Mouse (Mus musculus): ENCODE measurements around the gene Olfr1368. TPM values are rescaled to one million over a fixed set of nuclear protein-coding genes. Genes with fewer than 3 reads are reported as not detected.

Olfr1368 gene
- polyA plus RNA-seq, 1 experiment from 2014 or later: not detected

- Histone ChIP-seq H3K27ac (ENCODE audit: low read depth) (peak overlapping the region; percentile 52), H3K4me3 (ENCODE audit: low read depth, low read length) (peak overlapping the region; percentile 68)
Observed at GRCm38 (mm10) chr13:21169121-21169656, 23.5 kb upstream of the Olfr1368 start.

GRCm38 (mm10) chr13:21168371-21169011, 22.8 kb upstream of the Olfr1368 start:
- H3K27ac ChIP-seq (ENCODE audit: low read depth): peak overlapping the region; percentile 52
- H3K36me3 ChIP-seq (replicated peaks; ENCODE audit: insufficient read depth, low read length): no peaks in the 10 kb centered on the region
- peaks cover 7% of the 10 kb centered on the region for H3K4me1 ChIP-seq (ENCODE audit: insufficient read depth)
- H3K4me2 ChIP-seq (ENCODE audit: low read depth, low read length): peak overlapping the region; percentile 84
- 1% methylated on average over 16 of the region's 16 CpGs for WGBS (ENCODE audit: insufficient replicate concordance)
- ATAC-seq (no peak), DNase-seq (peak; percentile 51)
- H3K9ac ChIP-seq (replicated peaks): peak overlapping the region; percentile 73
- TF ChIP-seq CTCF (IDR thresholded peaks at IDR 0.05; ENCODE audit: low read depth) (no peak), EP300 (IDR thresholded peaks at IDR 0.05; ENCODE audit: low read depth) (no peak)
- H3K9me3 ChIP-seq (ENCODE audit: low read length): no peaks in the 10 kb centered on the region
- no peaks in the 10 kb centered on the region for H3K27me3 ChIP-seq (ENCODE audit: insufficient read depth, low read length)
- H3K4me3 ChIP-seq (ENCODE audit: low read depth, low read length): peak overlapping the region; percentile 68

More at GRCm38 (mm10) chr13:21169121-21169656, 23.5 kb upstream of the Olfr1368 start:
- DNase-seq (no peak), ATAC-seq (no peak)
- Histone ChIP-seq H3K9ac (replicated peaks) (peak overlapping the region; percentile 73), H3K9me3 (ENCODE audit: low read length) (no peaks in the 10 kb centered on the region), H3K36me3 (replicated peaks; ENCODE audit: insufficient read depth, low read length) (no peaks in the 10 kb centered on the region), H3K4me2 (ENCODE audit: low read depth, low read length) (peak overlapping the region; percentile 84), H3K27me3 (ENCODE audit: insufficient read depth, low read length) (no peaks in the 10 kb centered on the region), H3K4me1 (ENCODE audit: insufficient read depth) (peaks cover 7% of the 10 kb centered on the region)
- TF ChIP-seq CTCF (IDR thresholded peaks at IDR 0.05; ENCODE audit: low read depth) (no peak), EP300 (IDR thresholded peaks at IDR 0.05; ENCODE audit: low read depth) (no peak)
- WGBS (ENCODE audit: insufficient replicate concordance): under 1% methylated on average over 14 of the region's 14 CpGs

- Histone ChIP-seq H3K9me3 (ENCODE audit: low read length) (no peaks in the 10 kb centered on the region), H3K36me3 (replicated peaks; ENCODE audit: insufficient read depth, low read length) (no peaks in the 10 kb centered on the region), H3K4me3 (ENCODE audit: low read depth, low read length) (peak overlapping the region; percentile 68), H3K27ac (ENCODE audit: low read depth) (peak overlapping the region; percentile 52), H3K4me1 (ENCODE audit: insufficient read depth) (peaks cover 7% of the 10 kb centered on the region), H3K27me3 (ENCODE audit: insufficient read depth, low read length) (no peaks in the 10 kb centered on the region), H3K9ac (replicated peaks) (peak overlapping the region; percentile 73), H3K4me2 (ENCODE audit: low read depth, low read length) (peak overlapping the region; percentile 84)
- no peak for TF ChIP-seq CTCF (IDR thresholded peaks at IDR 0.05; ENCODE audit: low read depth)
- TF ChIP-seq EP300 (IDR thresholded peaks at IDR 0.05; ENCODE audit: low read depth): 0 out of 2 replicates have a peak, but pooled peaks have one; percentile 36
- WGBS (ENCODE audit: insufficient replicate concordance): 1% methylated on average over 8 of the region's 8 CpGs
- DNase-seq (peak; percentile 34), ATAC-seq (peak; percentile 18; the same call in 1 of the 2 replicates)
Observed at GRCm38 (mm10) chr13:21167910-21168300, 22.2 kb upstream of the Olfr1368 start.

- under 1% methylated on average over 27 of the region's 27 CpGs for WGBS (ENCODE audit: insufficient replicate concordance)
- Histone ChIP-seq H3K27ac (ENCODE audit: low read depth) (no peak overlapping the region), H3K36me3 (replicated peaks; ENCODE audit: insufficient read depth, low read length) (no peaks in the 10 kb centered on the region)
Observed at GRCm38 (mm10) chr13:21166936-21167909, 21.6 kb upstream of the Olfr1368 start.

GRCm38 (mm10) chr13:21162591-21162990, 16.9 kb upstream of the Olfr1368 start:
- Histone ChIP-seq H3K4me1 (ENCODE audit: insufficient read depth) (peaks cover 10% of the 10 kb centered on the region), H3K27me3 (ENCODE audit: insufficient read depth, low read length) (peaks cover 5% of the 10 kb centered on the region), H3K9ac (replicated peaks) (no peak overlapping the region), H3K4me2 (ENCODE audit: low read depth, low read length) (no peak overlapping the region), H3K4me3 (ENCODE audit: low read depth, low read length) (no peak overlapping the region), H3K36me3 (replicated peaks; ENCODE audit: insufficient read depth, low read length) (no peaks in the 10 kb centered on the region), H3K9me3 (ENCODE audit: low read length) (no peaks in the 10 kb centered on the region), H3K27ac (ENCODE audit: low read depth) (no peak overlapping the region)
- ATAC-seq (no peak), DNase-seq (no peak)
- WGBS (ENCODE audit: insufficient replicate concordance): 68% methylated on average over 5 of the region's 5 CpGs
- no peak for TF ChIP-seq CTCF (IDR thresholded peaks at IDR 0.05; ENCODE audit: low read depth)
- TF ChIP-seq EP300 (IDR thresholded peaks at IDR 0.05; ENCODE audit: low read depth): no peak

More at GRCm38 (mm10) chr13:21166936-21167909, 21.6 kb upstream of the Olfr1368 start:
- Histone ChIP-seq H3K9me3 (ENCODE audit: low read length) (no peaks in the 10 kb centered on the region), H3K27me3 (ENCODE audit: insufficient read depth, low read length) (no peaks in the 10 kb centered on the region), H3K4me1 (ENCODE audit: insufficient read depth) (peaks cover 3% of the 10 kb centered on the region; the same call in 1 of the 2 replicates), H3K9ac (replicated peaks) (peak overlapping the region; percentile 55), H3K4me2 (ENCODE audit: low read depth, low read length) (peak overlapping the region; percentile 84), H3K4me3 (ENCODE audit: low read depth, low read length) (peak overlapping the region; percentile 68)
- TF ChIP-seq CTCF (IDR thresholded peaks at IDR 0.05; ENCODE audit: low read depth) (no peak), EP300 (IDR thresholded peaks at IDR 0.05; ENCODE audit: low read depth) (no peak)
- DNase-seq (peak; percentile 81), ATAC-seq (peak; percentile 49)
